Mouse (Mus musculus) fibroblast of lung, adult 2 months (primary cell): ENCODE measurements at regions not wholly inside any gene's neighbourhood (a gene's known extent, or its start where the extent isn't known, plus 50 kb on each side); places are given as distances from the start of the nearest gene placed in this dataset.

ENCODE experiments used
- DNase-seq: peaks from one replicate; pipeline ENCODE4 v3.0.0-alpha.2; 2011; ENCODE audit warnings: low read depth

- DNase-seq, result no peak
Measured at GRCm38 (mm10) chr1:14413826-14414445, 1679.2 kb downstream of the 4930444P10Rik start.

GRCm38 (mm10) chr1:14369957-14370833 is 1722.9 kb downstream of the 4930444P10Rik start:
- DNase-seq, result no peak

- DNase-seq, result no peak
Measured at GRCm38 (mm10) chr1:14359998-14360640, 1733.0 kb downstream of the 4930444P10Rik start.
